ENCODE assay signal across 8 mouse cellular contexts in genomic region chr9:66620581-66620981, GRCm38 (mm10). TPM values are rescaled to one million over a fixed set of nuclear protein-coding genes. Genes with fewer than 3 reads are reported as not detected.
DNase-seq lines count a peak whose midpoint lies in the region; ATAC-seq and TF ChIP-seq lines count a peak whose summit lies in the region.

No protein-coding gene starts in this region.

- no peaks in the 10 kb centered on the region for H3K79me2 ChIP-seq in myocyte (ENCODE audit: control insufficient read depth, insufficient read depth)

- WGBS in forebrain, embryonic 14.5 days, result 51% methylated on average over 6 of the region's 6 CpGs
- WGBS in forebrain, embryonic 12.5 days, result 41% methylated on average over 6 of the region's 6 CpGs
- WGBS in hindbrain, embryonic 15.5 days, result 37% methylated on average over 6 of the region's 6 CpGs
- 9% methylated on average over 6 of the region's 6 CpGs for WGBS in liver, embryonic 12.5 days (ENCODE audit: insufficient replicate concordance)

- no peak overlapping the region for H3K4me3 ChIP-seq in forebrain, embryonic 14.5 days (ENCODE audit: low read depth, low read length)
- H3K4me3 ChIP-seq in forebrain, embryonic 12.5 days (replicated peaks), result no peak overlapping the region
- H3K4me3 ChIP-seq in gastrocnemius, adult 2 months, result no peak overlapping the region
- H3K4me3 ChIP-seq in hindbrain, embryonic 15.5 days, result no peak overlapping the region
- no peak overlapping the region for H3K4me3 ChIP-seq in liver, embryonic 12.5 days
- H3K4me3 ChIP-seq in myocyte, result no peak overlapping the region

- no peaks in the 10 kb centered on the region for H3K4me1 ChIP-seq in forebrain, embryonic 14.5 days (ENCODE audit: control insufficient read depth, insufficient read depth, low read length)
- H3K4me1 ChIP-seq in forebrain, embryonic 12.5 days, result peaks cover 13% of the 10 kb centered on the region
- H3K4me1 ChIP-seq in hindbrain, embryonic 15.5 days (replicated peaks), result peaks cover 8% of the 10 kb centered on the region
- H3K4me1 ChIP-seq in liver, embryonic 12.5 days, result peaks cover 49% of the 10 kb centered on the region

- TF ChIP-seq POLR2A in myocyte (IDR thresholded peaks at IDR 0.05; ENCODE audit: insufficient read length, low read depth), result no peak

- H3ac ChIP-seq in myocyte (ENCODE audit: control insufficient read depth, insufficient read length), result no peak overlapping the region

- ATAC-seq in forebrain, embryonic 14.5 days, result no peak
- ATAC-seq in forebrain, embryonic 12.5 days (ENCODE audit: low FRiP score), result no peak
- ATAC-seq in hindbrain, embryonic 15.5 days (ENCODE audit: low FRiP score, low read depth), result no peak
- peak; percentile 93 for ATAC-seq in liver, embryonic 12.5 days

- no peaks in the 10 kb centered on the region for H3K27me3 ChIP-seq in forebrain, embryonic 14.5 days (replicated peaks; ENCODE audit: control insufficient read depth, insufficient read depth, low read length)
- no peaks in the 10 kb centered on the region for H3K27me3 ChIP-seq in forebrain, embryonic 12.5 days
- no peaks in the 10 kb centered on the region for H3K27me3 ChIP-seq in hindbrain, embryonic 15.5 days
- H3K27me3 ChIP-seq in liver, embryonic 12.5 days (replicated peaks), result no peaks in the 10 kb centered on the region; the same call in 1 of the 2 replicates
- H3K27me3 ChIP-seq in myocyte (ENCODE audit: control insufficient read depth, insufficient read depth, insufficient read length), result no peaks in the 10 kb centered on the region

- no peak overlapping the region for H3K4me2 ChIP-seq in forebrain, embryonic 14.5 days (ENCODE audit: low read length)
- H3K4me2 ChIP-seq in forebrain, embryonic 12.5 days, result no peak overlapping the region
- no peak overlapping the region for H3K4me2 ChIP-seq in hindbrain, embryonic 15.5 days
- peak overlapping the region; percentile 39 for H3K4me2 ChIP-seq in liver, embryonic 12.5 days
- H3K4me2 ChIP-seq in myocyte (ENCODE audit: low read depth), result peak overlapping the region; percentile 65

- H3K9me3 ChIP-seq in forebrain, embryonic 14.5 days (replicated peaks; ENCODE audit: control insufficient read depth, low read length), result no peaks in the 10 kb centered on the region
- no peaks in the 10 kb centered on the region for H3K9me3 ChIP-seq in forebrain, embryonic 12.5 days
- H3K9me3 ChIP-seq in hindbrain, embryonic 15.5 days, result no peaks in the 10 kb centered on the region
- no peaks in the 10 kb centered on the region for H3K9me3 ChIP-seq in liver, embryonic 12.5 days (replicated peaks)

- DNase-seq in forebrain, embryonic 14.5 days (ENCODE audit: low spot score), result peak; percentile 37
- DNase-seq in gastrocnemius, adult 2 months, result peak; percentile 88
- no peak for DNase-seq in left cerebral cortex, adult 8-10 months (ENCODE audit: low spot score in 2 of 2)
- DNase-seq in left cerebral cortex, adult 18-20 months (ENCODE audit: low spot score in 2 of 2), result no peak

- no peak overlapping the region for H3K27ac ChIP-seq in forebrain, embryonic 14.5 days (ENCODE audit: low read depth, low read length)
- no peak overlapping the region for H3K27ac ChIP-seq in forebrain, embryonic 12.5 days
- peak overlapping the region; percentile 82 for H3K27ac ChIP-seq in gastrocnemius, adult 2 months
- peak overlapping the region; percentile 29; the same call in 1 of the 2 replicates for H3K27ac ChIP-seq in hindbrain, embryonic 15.5 days (replicated peaks)
- H3K27ac ChIP-seq in liver, embryonic 12.5 days, result peak overlapping the region; percentile 33; the same call in 1 of the 2 replicates

- no peak for TF ChIP-seq CTCF in gastrocnemius, adult 2 months (IDR thresholded peaks at IDR 0.05)

- no peak overlapping the region for H3K9ac ChIP-seq in forebrain, embryonic 14.5 days (ENCODE audit: low read length)
- no peak overlapping the region for H3K9ac ChIP-seq in forebrain, embryonic 12.5 days
- no peak overlapping the region for H3K9ac ChIP-seq in hindbrain, embryonic 15.5 days
- H3K9ac ChIP-seq in liver, embryonic 12.5 days, result 0 out of 2 replicates have a peak overlapping the region, but pooled peaks have one; percentile 14

- intact Hi-C loops in gastrocnemius, adult 2 months (cut with DNase I), result no loop called here

- H3K36me3 ChIP-seq in forebrain, embryonic 14.5 days (ENCODE audit: control insufficient read depth, insufficient read depth, low read length), result no peaks in the 10 kb centered on the region
- no peaks in the 10 kb centered on the region for H3K36me3 ChIP-seq in forebrain, embryonic 12.5 days (replicated peaks)
- H3K36me3 ChIP-seq in hindbrain, embryonic 15.5 days, result no peaks in the 10 kb centered on the region
- H3K36me3 ChIP-seq in liver, embryonic 12.5 days, result no peaks in the 10 kb centered on the region
- no peaks in the 10 kb centered on the region for H3K36me3 ChIP-seq in myocyte (ENCODE audit: control insufficient read depth, insufficient read depth)

TF ChIP-seq in myocyte, 11 proteins besides CTCF, POLR2A, EP300 and RAD21:
- TF ChIP-seq CEBPB (IDR thresholded peaks at IDR 0.05; ENCODE audit: insufficient read depth, poor library complexity, severe bottlenecking) (no peak), TCF12 (IDR thresholded peaks at IDR 0.05; ENCODE audit: insufficient read depth, poor library complexity, severe bottlenecking) (no peak), MYOD1 (IDR thresholded peaks at IDR 0.05; ENCODE audit: control insufficient read depth in 1 of 3, insufficient read length in 2 of 3, low read depth in 2 of 3) (no peak), SRF (IDR thresholded peaks at IDR 0.05; ENCODE audit: control insufficient read depth, insufficient read length, low read depth) (no peak), E2F4 (IDR thresholded peaks at IDR 0.05; ENCODE audit: insufficient read depth) (no peak), POLR2AphosphoS2 (IDR thresholded peaks at IDR 0.05; ENCODE audit: insufficient read length, low read depth) (no peak), TCF3 (IDR thresholded peaks at IDR 0.05; ENCODE audit: insufficient read length, low read depth) (no peak), MYOG (IDR thresholded peaks at IDR 0.05; ENCODE audit: control insufficient read depth in 1 of 3, insufficient read depth in 1 of 3, insufficient read length in 2 of 3, low read depth in 2 of 3) (no peak)

RNA-seq across cellular contexts. Expression of gene Usp3, which starts 27.6 kb away (rescaled TPM):
- polyA plus RNA-seq in forebrain, embryonic 14.5 days (2014; fragmentation: Nextera tagmentation; extraction: Ambion mirVana), result 125 and 134 TPM in 2 replicates
- polyA plus RNA-seq in forebrain, embryonic 12.5 days (2016; fragmentation: Nextera tagmentation; extraction: Ambion mirVana), result 121 and 122 TPM in 2 replicates
- total RNA-seq in gastrocnemius, adult 2 months (2021), result 10 to 100 TPM; 15.0 to 17.1 TPM
- 57.1 and 67.8 TPM in 2 replicates for polyA plus RNA-seq in hindbrain, embryonic 15.5 days (2015; fragmentation: Nextera tagmentation; extraction: Ambion mirVana)
- polyA plus RNA-seq in liver, embryonic 12.5 days (2016; fragmentation: Nextera tagmentation; extraction: Ambion mirVana), result 20.3 and 21.3 TPM in 2 replicates
- polyA plus RNA-seq in myocyte (2012; fragmentation: generic; extraction: Trizol), result 20.4 TPM
- 10 to 100 TPM; 36.1 to 50.1 (median 42.7) TPM for total RNA-seq in left cerebral cortex, adult 8-10 months (2022)
- total RNA-seq in left cerebral cortex, adult 18-20 months (2021), result 10 to 100 TPM; 38.3 to 38.5 TPM

Comparison
In these comparisons a context has a peak if more than half of its experiments do, and no peak if none do; other contexts are left out.
1. DNase-seq: peak in forebrain, embryonic 14.5 days (single experiment) and gastrocnemius, adult 2 months (single experiment); none in left cerebral cortex, adult 8-10 months (0 of 2) and left cerebral cortex, adult 18-20 months (0 of 2).
2. H3K27ac ChIP-seq: peak in gastrocnemius, adult 2 months (single experiment), hindbrain, embryonic 15.5 days (single experiment) and liver, embryonic 12.5 days (single experiment); none in forebrain, embryonic 14.5 days (single experiment) and forebrain, embryonic 12.5 days (single experiment).
3. H3K4me2 ChIP-seq: peak in liver, embryonic 12.5 days (single experiment) and myocyte (single experiment); none in forebrain, embryonic 14.5 days (single experiment), forebrain, embryonic 12.5 days (single experiment) and hindbrain, embryonic 15.5 days (single experiment).